Mouse (Mus musculus) intestine, embryonic 14.5 days (tissue): ENCODE data around the gene Mob4. TPM values are rescaled to one million over a fixed set of nuclear protein-coding genes. Genes with fewer than 3 reads are reported as not detected.

Experiments used
- ATAC-seq: fragments of 200-750 bp; cut with Nextera tagmentation; replicated peaks from 2 replicates; pipeline ENCODE4 v1.8.0; 2017; ENCODE audit warnings: low read depth, moderate number of reproducible peaks, moderate TSS enrichment, moderate library complexity; ENCODE audit not compliant: low FRiP score, low TSS enrichment
- DNase-seq: peaks from one replicate; pipeline ENCODE4 v3.0.0-alpha.2; 2018; ENCODE audit warnings: low spot score
- H3K27ac ChIP-seq: fragments of 300-500 bp; sonication (generic); 2 replicates; pipeline ENCODE4 v1.5.1; 2014; ENCODE audit warnings: low read depth, mild to moderate bottlenecking, control low read depth
- H3K27me3 ChIP-seq: fragments of 300-500 bp; sonication (generic); replicated peaks from 2 replicates; pipeline ENCODE4 v1.6.1; 2014; ENCODE audit warnings: low read length, control low read depth; ENCODE audit not compliant: control insufficient read depth, insufficient read depth
- H3K36me3 ChIP-seq: fragments of 300-500 bp; sonication (generic); 2 replicates; pipeline ENCODE4 v1.6.1; 2014; ENCODE audit warnings: low read length, control low read depth; ENCODE audit not compliant: control insufficient read depth, insufficient read depth
- H3K4me1 ChIP-seq: fragments of 300-500 bp; sonication (generic); replicated peaks from 2 replicates; pipeline ENCODE4 v1.6.1; 2014; ENCODE audit warnings: low read length, control low read depth, mixed read lengths; ENCODE audit not compliant: control insufficient read depth, insufficient read depth
- H3K4me2 ChIP-seq: fragments of 300-500 bp; sonication (generic); 2 replicates; pipeline ENCODE4 v1.6.1; 2014; ENCODE audit warnings: low read length
- H3K4me3 ChIP-seq: fragments of 300-500 bp; sonication (generic); 2 replicates; pipeline ENCODE4 v1.5.1; 2014; ENCODE audit warnings: low read depth, low read length, control low read depth, mixed read lengths
- H3K9ac ChIP-seq: fragments of 300-500 bp; sonication (generic); 2 replicates; pipeline ENCODE4 v1.6.1; 2014; ENCODE audit warnings: mild to moderate bottlenecking, low read length
- H3K9me3 ChIP-seq: fragments of 300-500 bp; sonication (generic); 2 replicates; pipeline ENCODE4 v1.6.1; 2016; ENCODE audit warnings: low read length, control low read depth; ENCODE audit not compliant: control insufficient read depth
- WGBS: fragments of 180-500 bp; shearing (Covaris S2); extraction: QIAGEN DNeasy Blood & Tissue Kit; methylation state at CpG from one replicate; pipeline ENCODE4 v1.1.7; 2014; 5-methylcytosine and 5-hydroxymethylcytosine counted together
- polyA plus RNA-seq: library from polyadenylated mRNA; unstranded; fragments of >200 nt; fragmentation: Nextera tagmentation; extraction: Ambion mirVana; gene quantifications from 2 replicates; pipeline ENCODE4 v1.2.1, GENCODE M21; 2014

The Mob4 gene
- polyA plus RNA-seq, 1 experiment from 2014 or later: 145 TPM

- Histone ChIP-seq H3K36me3 (peaks cover 40% of the 10 kb centered on the region), H3K9ac (peak overlapping the region; percentile 94), H3K9me3 (no peaks in the 10 kb centered on the region), H3K27me3 (no peaks in the 10 kb centered on the region), H3K27ac (no peak overlapping the region), H3K4me1 (peaks cover 15% of the 10 kb centered on the region), H3K4me3 (peak overlapping the region; percentile 96), H3K4me2 (peak overlapping the region; percentile 88)
- 85% methylated on average over 5 of the region's 5 CpGs for WGBS
- ATAC-seq (no peak), DNase-seq (no peak)
Observed at GRCm38 (mm10) chr1:55089498-55090064, 41.5 kb upstream of the Mob4 start.

GRCm38 (mm10) chr1:55092056-55092455, 39.0 kb upstream of the Mob4 start:
- Histone ChIP-seq H3K27ac (no peak overlapping the region), H3K4me2 (no peak overlapping the region), H3K27me3 (no peaks in the 10 kb centered on the region), H3K4me1 (peaks cover 7% of the 10 kb centered on the region; the same call in 1 of the 2 replicates), H3K4me3 (no peak overlapping the region), H3K9me3 (no peaks in the 10 kb centered on the region), H3K36me3 (peaks cover 27% of the 10 kb centered on the region), H3K9ac (no peak overlapping the region)
- WGBS: 90% methylated on average over 2 of the region's 2 CpGs
- ATAC-seq (no peak), DNase-seq (no peak)

- Histone ChIP-seq H3K4me2 (no peak overlapping the region), H3K9me3 (no peaks in the 10 kb centered on the region), H3K36me3 (peaks cover 27% of the 10 kb centered on the region), H3K9ac (no peak overlapping the region), H3K4me3 (no peak overlapping the region), H3K4me1 (peaks cover 7% of the 10 kb centered on the region; the same call in 1 of the 2 replicates), H3K27me3 (no peaks in the 10 kb centered on the region), H3K27ac (no peak overlapping the region)
- ATAC-seq: no peak
- WGBS: 72% methylated on average over 1 of the region's 1 CpGs
- no peak for DNase-seq
Observed at GRCm38 (mm10) chr1:55092469-55092868, 38.6 kb upstream of the Mob4 start.

GRCm38 (mm10) chr1:55106919-55107585, 24.0 kb upstream of the Mob4 start:
- H3K36me3 ChIP-seq: no peaks in the 10 kb centered on the region
- no peak overlapping the region for H3K4me2 ChIP-seq
- 81% methylated on average over 9 of the region's 9 CpGs for WGBS
- no peak overlapping the region for H3K9ac ChIP-seq
- H3K27me3 ChIP-seq: no peaks in the 10 kb centered on the region
- no peak for DNase-seq
- H3K4me3 ChIP-seq: no peak overlapping the region
- no peaks in the 10 kb centered on the region for H3K4me1 ChIP-seq
- ATAC-seq: no peak
- no peaks in the 10 kb centered on the region for H3K9me3 ChIP-seq
- H3K27ac ChIP-seq: no peak overlapping the region

- Histone ChIP-seq H3K4me3 (no peak overlapping the region), H3K27me3 (no peaks in the 10 kb centered on the region), H3K9me3 (no peaks in the 10 kb centered on the region), H3K27ac (no peak overlapping the region), H3K36me3 (no peaks in the 10 kb centered on the region), H3K9ac (no peak overlapping the region), H3K4me1 (no peaks in the 10 kb centered on the region), H3K4me2 (no peak overlapping the region)
- 83% methylated on average over 1 of the region's 1 CpGs for WGBS
- no peak for DNase-seq
- ATAC-seq: no peak
Observed at GRCm38 (mm10) chr1:55107644-55108043, 23.4 kb upstream of the Mob4 start.

- Histone ChIP-seq H3K27ac (no peak overlapping the region), H3K4me3 (no peak overlapping the region), H3K27me3 (no peaks in the 10 kb centered on the region), H3K9me3 (no peaks in the 10 kb centered on the region), H3K9ac (no peak overlapping the region), H3K4me1 (no peaks in the 10 kb centered on the region), H3K36me3 (no peaks in the 10 kb centered on the region), H3K4me2 (no peak overlapping the region)
- WGBS: 72% methylated on average over 2 of the region's 2 CpGs
- DNase-seq (no peak), ATAC-seq (no peak)
Observed at GRCm38 (mm10) chr1:55108473-55108872, 22.6 kb upstream of the Mob4 start.

- DNase-seq (no peak), ATAC-seq (no peak)
- no peak overlapping the region for H3K27ac ChIP-seq
- no peaks in the 10 kb centered on the region for H3K4me1 ChIP-seq
- H3K9me3 ChIP-seq: no peaks in the 10 kb centered on the region
- no peak overlapping the region for H3K9ac ChIP-seq
- H3K27me3 ChIP-seq: no peaks in the 10 kb centered on the region
- no peaks in the 10 kb centered on the region for H3K36me3 ChIP-seq
- H3K4me3 ChIP-seq: no peak overlapping the region
- no peak overlapping the region for H3K4me2 ChIP-seq
- 88% methylated on average over 4 of the region's 4 CpGs for WGBS
Observed at GRCm38 (mm10) chr1:55109066-55109766, 21.8 kb upstream of the Mob4 start.

GRCm38 (mm10) chr1:55123046-55123445, 8.0 kb upstream of the Mob4 start:
- Histone ChIP-seq H3K4me3 (no peak overlapping the region), H3K27ac (no peak overlapping the region), H3K27me3 (no peaks in the 10 kb centered on the region), H3K36me3 (no peaks in the 10 kb centered on the region), H3K9ac (no peak overlapping the region), H3K9me3 (no peaks in the 10 kb centered on the region), H3K4me2 (no peak overlapping the region), H3K4me1 (no peaks in the 10 kb centered on the region)
- ATAC-seq (no peak), DNase-seq (no peak)
- whole genome bisulfite sequencing: 87% methylated on average over 5 of the region's 5 CpGs
